Mouse (Mus musculus): ENCODE results near the gene Pde6d.
"Not testable (repeated sequence)": the region's sequence is repeated elsewhere in the genome, so short reads cannot be mapped to it uniquely, and the experiment has no call there.

Gene Pde6d

GRCm38 (mm10) chr1:86568409-86568808 lies 14.0 kb downstream of the Pde6d start:
- DNase-seq, result no peak

GRCm38 (mm10) chr1:86562663-86563062 lies 19.8 kb downstream of the Pde6d start:
- no peak for DNase-seq

GRCm38 (mm10) chr1:86559232-86559631 lies 23.2 kb downstream of the Pde6d start:
- no peak for DNase-seq

DNA sequence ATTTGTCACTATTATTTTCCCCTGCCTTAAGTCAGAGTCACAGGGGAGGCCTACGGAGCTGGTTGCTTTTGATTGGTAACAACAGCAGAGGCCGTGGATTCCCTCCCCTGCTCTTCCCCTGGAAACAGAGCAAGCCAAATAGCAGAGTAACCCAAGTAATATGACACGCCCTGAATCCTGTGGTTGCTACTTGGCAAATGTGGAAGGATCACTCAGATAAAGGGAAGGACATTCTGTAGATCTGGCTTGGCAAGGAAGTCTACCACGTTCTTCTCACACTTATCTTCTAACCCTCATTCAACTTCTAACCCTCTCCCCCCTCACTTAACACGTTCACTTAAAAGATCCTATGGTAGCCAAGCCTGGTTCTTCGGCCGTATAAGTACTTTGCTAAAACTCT lies 24.6 kb downstream of the Pde6d start:
- no peak for DNase-seq

GRCm38 (mm10) chr1:86555665-86556064 lies 26.8 kb downstream of the Pde6d start:
- no peak for DNase-seq

GRCm38 (mm10) chr1:86551877-86552276 lies 30.6 kb downstream of the Pde6d start:
- DNase-seq, result no peak

DNA sequence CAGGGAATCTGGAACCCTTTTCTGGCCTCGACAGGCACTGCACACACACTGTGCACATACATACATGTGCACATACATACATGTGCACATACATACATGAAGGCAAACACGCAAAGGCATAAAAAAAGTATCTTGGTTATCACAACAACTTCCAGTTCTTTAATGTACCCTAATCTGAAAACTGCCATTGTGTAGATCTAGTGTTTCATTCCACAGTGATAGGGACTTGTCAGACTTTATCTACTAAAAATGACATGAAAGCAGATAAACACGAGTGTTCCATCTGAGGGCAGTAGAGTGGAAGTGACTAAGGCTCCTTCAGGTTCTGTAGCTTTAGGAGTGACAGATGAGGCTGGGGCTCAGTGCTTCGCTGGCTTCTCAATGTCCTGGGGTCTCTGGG lies 31.1 kb downstream of the Pde6d start:
- DNase-seq, result no peak

- no peak for DNase-seq
Measured at GRCm38 (mm10) chr1:86546797-86547196, 35.6 kb downstream of the Pde6d start.

DNA sequence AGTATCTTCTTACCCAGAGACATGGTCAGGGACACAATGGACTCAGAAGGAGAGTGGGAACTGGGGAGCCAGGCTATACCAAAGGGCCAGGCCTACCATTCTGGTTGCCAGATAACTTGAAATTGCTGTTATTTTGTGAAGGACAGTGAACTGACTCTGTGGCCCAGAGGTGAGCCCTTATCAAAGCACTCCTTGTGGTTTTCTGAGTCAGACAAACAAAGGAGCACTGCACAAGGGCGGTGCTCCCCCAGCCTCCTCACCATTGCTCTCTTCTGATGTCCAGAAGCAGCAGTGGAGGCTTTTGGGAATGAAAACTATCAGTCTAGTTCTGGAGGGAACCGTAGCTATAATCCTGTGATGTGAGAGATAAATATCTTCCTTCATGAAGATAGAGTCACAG lies 39.8 kb downstream of the Pde6d start:
- DNase-seq, result no peak

DNA sequence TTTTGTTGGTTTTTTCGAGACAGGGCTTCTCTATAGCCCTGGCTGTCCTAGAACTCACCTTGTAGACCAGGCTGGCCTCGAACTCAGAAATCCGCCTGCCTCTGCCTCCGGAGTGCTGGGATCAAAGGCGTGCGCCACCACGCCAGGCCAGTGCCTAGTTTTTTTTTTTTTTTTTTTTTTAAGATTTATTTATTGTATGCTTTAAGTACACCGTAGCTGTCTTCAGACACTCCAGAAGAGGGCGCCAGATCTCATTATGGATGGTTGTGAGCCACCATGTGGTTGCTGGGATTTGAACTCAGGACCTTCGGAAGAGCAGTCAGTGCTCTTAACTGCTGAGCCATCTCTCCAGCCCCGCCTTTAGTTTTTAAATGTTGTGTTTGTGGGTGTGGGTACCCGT lies 42.8 kb downstream of the Pde6d start:
- not testable (repeated sequence) for DNase-seq

DNA sequence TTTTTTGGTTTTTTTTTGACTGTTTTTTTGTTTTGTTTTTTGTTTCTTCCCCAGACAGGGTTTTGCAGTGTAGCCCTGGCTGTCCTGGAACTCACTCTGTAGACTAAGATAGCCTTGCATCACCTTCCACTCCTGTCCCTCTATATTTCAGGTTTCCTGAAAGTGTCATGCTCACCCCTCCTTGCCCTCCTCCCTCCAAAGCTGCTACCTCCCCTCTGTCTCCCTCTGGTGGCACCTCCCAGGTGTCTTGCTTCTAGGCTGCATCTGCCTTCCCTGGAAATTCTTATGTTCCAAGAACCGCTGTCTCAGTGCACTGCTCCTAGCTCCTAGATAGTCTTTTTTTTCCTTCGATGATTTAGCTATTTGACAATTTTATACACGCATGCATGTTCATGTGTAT lies 44.0 kb downstream of the Pde6d start:
- DNase-seq, result peak; percentile 27 to 57

- peak in 1 of 2 experiments; percentile 16 for DNase-seq
Measured at GRCm38 (mm10) chr1:86533411-86534130, 48.9 kb downstream of the Pde6d start.

GRCm38 (mm10) chr1:86532362-86533051 lies 49.9 kb downstream of the Pde6d start:
- DNase-seq, result peak; percentile 97 to 99

- DNase-seq, result no peak
Measured at GRCm38 (mm10) chr1:86531547-86532321, 50.7 kb downstream of the Pde6d start.

DNA sequence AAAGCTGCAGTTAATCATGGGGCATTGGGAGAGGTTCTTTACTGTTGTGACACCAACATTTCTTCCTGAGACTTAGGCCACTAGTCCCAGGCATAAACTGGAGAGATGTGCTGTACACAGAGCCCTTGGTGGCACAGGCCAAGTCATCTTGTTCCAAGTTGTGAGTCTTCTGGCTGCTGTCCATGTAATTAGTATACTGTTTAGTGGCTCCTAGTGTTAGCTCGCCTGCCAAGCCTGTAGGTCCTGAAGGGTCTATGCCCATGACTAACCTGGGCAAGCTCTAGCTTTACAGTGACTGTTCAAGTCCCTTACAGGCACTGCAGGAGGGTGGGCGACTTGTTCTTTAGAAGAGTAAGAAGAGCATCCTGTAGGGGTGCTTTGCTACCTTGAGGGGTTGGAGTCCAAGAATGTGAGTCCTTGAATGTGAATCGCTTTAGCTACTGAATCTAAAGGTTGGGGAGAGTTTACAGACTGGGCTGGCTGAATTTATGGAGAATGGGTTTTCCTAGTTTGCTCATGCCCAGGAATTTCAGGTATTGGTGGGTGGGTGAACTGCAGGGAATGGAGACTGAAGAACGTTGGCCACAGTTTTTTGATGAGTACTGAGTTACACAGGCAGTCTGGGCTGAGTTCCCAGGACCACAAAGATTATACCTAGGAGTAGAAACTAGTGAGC lies 51.4 kb downstream of the Pde6d start:
- DNase-seq, result peak in 1 of 2 experiments; percentile 39

GRCm38 (mm10) chr1:86529590-86529989 lies 52.8 kb downstream of the Pde6d start:
- DNase-seq, result peak in 1 of 2 experiments; percentile 18

DNA sequence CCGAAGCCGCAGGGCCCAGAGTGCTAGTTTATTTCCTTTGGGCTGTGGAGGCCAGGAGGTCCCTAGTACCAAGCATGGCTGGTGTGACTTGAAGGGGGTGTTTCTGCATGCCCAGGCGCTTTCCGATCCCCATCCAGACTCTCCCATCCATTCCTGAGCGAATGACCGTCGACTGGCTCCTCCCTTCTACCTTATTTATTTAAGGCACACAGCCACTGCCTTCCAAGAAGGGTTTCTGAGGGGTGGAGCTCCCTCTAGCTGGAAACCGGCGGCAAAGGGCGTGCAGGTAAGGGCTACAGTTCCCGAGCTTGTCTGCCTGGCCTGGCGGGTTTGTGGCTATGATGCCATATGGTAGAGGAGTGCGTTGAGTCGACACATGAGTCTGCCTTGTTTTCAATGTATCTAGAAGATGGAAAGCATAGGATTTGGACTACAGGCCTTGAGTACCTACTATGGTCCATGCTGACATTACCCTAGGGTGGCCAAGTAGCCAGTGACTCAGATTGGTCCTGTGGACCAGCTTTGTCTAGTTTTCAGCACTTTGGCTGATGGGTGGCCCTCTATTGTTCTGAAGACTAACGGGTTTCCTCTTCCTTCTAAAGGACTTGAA lies 53.8 kb downstream of the Pde6d start:
- DNase-seq, result peak; percentile 77 to 81

DNA sequence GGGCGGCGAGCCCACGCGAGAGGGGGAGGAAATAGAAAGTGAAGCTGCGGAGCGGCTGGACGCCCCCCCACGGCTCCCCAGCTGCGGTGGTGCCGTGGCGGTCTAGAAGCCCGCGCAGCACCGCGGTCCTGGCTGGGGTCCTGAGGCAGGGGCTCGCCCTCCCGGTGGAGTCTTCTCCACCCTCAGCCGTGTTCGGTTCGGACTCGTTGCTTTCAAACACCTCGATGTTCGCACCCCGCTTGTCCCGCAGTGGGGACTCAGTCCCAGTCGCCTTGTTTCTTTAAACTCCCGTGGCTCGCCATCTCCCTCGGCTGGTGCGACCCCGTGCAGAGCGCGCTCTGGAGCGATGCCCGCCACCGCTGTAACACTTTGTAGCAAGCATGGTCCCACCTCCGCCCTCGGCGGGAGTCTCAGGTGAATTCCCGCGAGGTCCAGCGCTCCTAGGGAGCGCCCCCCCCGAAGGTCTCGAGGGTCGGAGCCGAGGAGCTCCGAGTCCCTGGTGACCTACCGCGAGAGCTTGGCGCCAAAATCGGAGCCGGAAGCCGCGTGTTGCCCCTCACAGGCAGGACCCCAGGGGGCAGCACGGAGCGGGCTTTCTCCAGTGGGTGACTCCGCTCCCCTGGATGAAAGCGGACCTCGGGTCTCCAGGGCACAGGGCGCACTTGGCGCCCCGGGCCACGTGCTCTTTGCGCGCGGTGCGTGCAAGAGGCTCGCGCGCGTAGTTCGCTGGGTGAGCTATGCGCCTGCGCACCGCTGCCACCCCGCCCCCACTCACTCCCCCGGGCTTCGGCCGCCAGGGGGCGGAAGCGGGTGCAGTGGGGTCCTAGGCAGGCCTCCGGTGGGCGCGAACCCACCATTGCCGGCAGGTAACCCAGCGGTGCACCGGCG lies 54.6 kb downstream of the Pde6d start:
- DNase-seq, result peak; percentile 97

DNA sequence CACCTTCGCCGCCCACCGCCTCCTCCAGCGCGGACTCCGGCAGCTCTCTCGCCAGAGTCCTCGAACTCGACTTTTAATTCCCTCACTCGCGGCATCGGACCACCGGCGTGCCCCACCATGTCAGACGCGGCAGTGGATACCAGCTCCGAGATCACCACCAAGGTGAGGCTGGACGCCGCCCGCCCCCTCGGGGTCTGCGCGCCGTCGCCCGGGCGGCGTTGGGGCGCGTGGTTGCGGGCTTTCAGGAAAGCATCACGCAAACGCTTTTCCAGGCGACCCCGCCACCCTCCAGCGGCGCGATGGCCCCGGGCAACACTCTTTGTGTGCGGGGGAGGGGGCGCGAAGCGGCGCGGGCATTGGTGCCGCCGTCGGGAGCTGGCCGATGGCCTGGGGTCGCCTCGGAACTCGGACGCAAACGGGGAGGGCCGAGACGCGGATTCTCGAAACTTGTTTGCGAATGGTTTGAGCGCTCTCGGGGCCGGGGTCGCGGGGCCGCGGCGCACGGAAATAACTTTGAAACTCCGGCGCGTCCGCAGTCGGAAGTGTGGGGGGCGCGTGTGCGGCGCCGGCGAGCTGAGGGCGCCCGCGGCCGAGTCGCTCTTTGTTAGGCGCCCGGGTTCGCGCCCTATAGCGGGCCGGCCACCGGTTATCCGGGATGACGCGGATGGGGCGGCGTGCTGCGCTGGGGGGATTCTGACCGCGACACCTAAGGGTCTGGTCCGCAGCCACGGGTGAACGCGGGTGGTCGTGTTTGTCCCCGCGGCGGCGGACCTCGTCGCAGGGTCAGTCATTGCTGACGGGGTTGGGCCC lies 55.4 kb downstream of the Pde6d start:
- DNase-seq, result peak; percentile 73 to 74

DNA sequence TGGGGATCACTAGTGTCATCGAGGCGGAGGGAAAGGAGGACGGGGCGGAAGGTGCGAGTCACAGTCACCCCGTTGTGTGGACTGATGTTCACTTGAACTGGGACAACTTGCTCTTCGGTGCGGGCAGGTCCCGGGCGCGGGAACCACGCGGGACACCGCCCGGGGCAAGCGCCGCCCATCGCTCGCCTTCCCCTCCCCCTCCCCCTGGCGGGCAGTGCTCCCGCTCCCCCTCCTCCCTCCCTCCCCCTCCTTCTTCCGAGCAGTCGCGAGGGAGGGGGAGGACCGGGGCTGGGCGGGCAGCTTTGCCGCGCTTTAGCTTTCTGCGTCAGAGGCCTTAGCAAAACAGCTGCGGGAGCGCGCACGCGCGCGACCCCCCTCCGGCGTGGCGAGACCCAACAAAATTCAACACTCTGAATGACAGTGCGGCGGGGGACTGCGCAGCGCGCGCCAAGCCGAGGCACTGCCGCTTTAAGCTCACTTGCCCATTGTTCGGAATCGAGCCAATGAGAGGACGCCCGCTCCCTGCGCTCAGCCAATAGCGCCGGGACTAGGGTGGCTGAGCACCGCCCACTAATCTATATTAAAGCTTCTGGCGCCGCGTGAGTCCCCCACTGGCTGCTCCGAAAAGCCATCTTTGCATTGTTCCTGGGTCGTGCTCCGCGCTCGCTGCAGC lies 56.2 kb downstream of the Pde6d start, which contains the start of gene Ptma:
TSS of gene Ptma (plus strand) at position 611 of the 673 bp plus-strand sequence.
- DNase-seq, result peak; percentile 100

Data from cerebellum, postnatal 14 days (tissue).